Mouse (Mus musculus): ENCODE results near the gene Herc3.
A peak's percentile ranks its signal among the peaks of the same experiment; 100 is the strongest.

The Herc3 gene

GRCm38 (mm10) chr6:58922511-58922910, 91.2 kb downstream of the Herc3 start:
- no peak for DNase-seq

- no peak for DNase-seq
Observed at GRCm38 (mm10) chr6:58927881-58928280, 96.6 kb downstream of the Herc3 start.

- DNase-seq = no peak
Observed at GRCm38 (mm10) chr6:58929911-58930431, 98.7 kb downstream of the Herc3 start.

- no peak for DNase-seq
Observed at GRCm38 (mm10) chr6:58931149-58931548, 99.9 kb downstream of the Herc3 start.

- DNase-seq = no peak
Observed at GRCm38 (mm10) chr6:58932515-58933188, 101.4 kb downstream of the Herc3 start.

- DNase-seq = peak; percentile 83
Observed at GRCm38 (mm10) chr6:58933189-58933913, 102.1 kb downstream of the Herc3 start.

- no peak for DNase-seq
Observed at GRCm38 (mm10) chr6:58934144-58934543, 102.9 kb downstream of the Herc3 start.

GRCm38 (mm10) chr6:58937726-58938125, 106.5 kb downstream of the Herc3 start:
- DNase-seq = no peak

- DNase-seq = no peak
Observed at GRCm38 (mm10) chr6:58942276-58942675, 111.0 kb downstream of the Herc3 start.

GRCm38 (mm10) chr6:58943958-58944357, 112.7 kb downstream of the Herc3 start:
- no peak for DNase-seq

- DNase-seq = no peak
Observed at GRCm38 (mm10) chr6:58946246-58946645, 115.0 kb downstream of the Herc3 start.

- DNase-seq = no peak
Observed at GRCm38 (mm10) chr6:58946840-58947239, 115.6 kb downstream of the Herc3 start.

GRCm38 (mm10) chr6:58950410-58950809, 119.1 kb downstream of the Herc3 start:
- DNase-seq = no peak

- no peak for DNase-seq
Observed at GRCm38 (mm10) chr6:58951128-58951992, 120.1 kb downstream of the Herc3 start.

- no peak for DNase-seq
Observed at GRCm38 (mm10) chr6:58960523-58960922, 129.3 kb downstream of the Herc3 start.

GRCm38 (mm10) chr6:58962691-58963090, 131.4 kb downstream of the Herc3 start:
- no peak for DNase-seq

GRCm38 (mm10) chr6:58964091-58964490, 132.8 kb downstream of the Herc3 start:
- no peak for DNase-seq

GRCm38 (mm10) chr6:58964565-58964964, 133.3 kb downstream of the Herc3 start:
- no peak for DNase-seq

- peak; percentile 31 for DNase-seq
Observed at GRCm38 (mm10) chr6:58965071-58965831, 134.0 kb downstream of the Herc3 start.

- DNase-seq = no peak
Observed at GRCm38 (mm10) chr6:58968272-58968671, 137.0 kb downstream of the Herc3 start.

All from retina, postnatal 1 day (tissue).